Mouse (Mus musculus): ENCODE measurements at regions not wholly inside any gene's neighbourhood (a gene's known extent, or its start where the extent isn't known, plus 50 kb on each side); places are given as distances from the start of the nearest gene placed in this dataset.

DNA sequence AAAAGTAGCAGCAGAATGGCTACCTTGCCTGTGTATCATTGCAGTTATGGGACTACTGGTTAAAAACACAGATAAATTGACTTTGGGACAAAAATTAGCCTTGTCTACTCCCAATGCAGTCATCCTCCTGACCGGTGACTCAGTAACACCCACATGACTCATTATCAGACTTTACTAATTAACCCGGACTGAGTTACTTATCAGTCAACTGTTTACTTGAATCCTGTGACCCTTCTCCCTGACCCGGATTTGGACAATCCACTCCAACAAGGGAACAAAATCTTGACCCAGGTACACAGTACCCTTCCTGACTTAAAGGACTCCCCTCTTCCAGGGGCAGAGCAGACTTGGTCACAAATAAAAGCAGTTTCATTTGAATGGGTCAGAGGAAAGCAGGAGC, 688.3 kb upstream of the Ndn start:
- no peak for TF ChIP-seq POLR2A (IDR thresholded peaks at IDR 0.05; ENCODE audit: extremely low read depth, insufficient read depth, low read length)
- no peak for TF ChIP-seq CTCF (IDR thresholded peaks at IDR 0.05; ENCODE audit: low read depth, low read length)
